ENCODE assay signal across 24 mouse cellular contexts in genomic region chr8:128327922-128328321, GRCm38 (mm10). TPM values are rescaled to one million over a fixed set of nuclear protein-coding genes. Genes with fewer than 3 reads are reported as not detected.
DNase-seq lines count a peak whose midpoint lies in the region; ATAC-seq and TF ChIP-seq lines count a peak whose summit lies in the region.
"Had no signal": no experiment of that assay in that cellular context is flagged by ENCODE, and none has a peak within 500 bp of the region (broad histone marks: within the 10 kb centered on the region; RNA-seq: fewer than 3 reads in every experiment).

No protein-coding gene starts in this region.

- H3K9me3 ChIP-seq in kidney, embryonic 14.5 days (ENCODE audit: control insufficient read depth, low read length): no peaks in the 10 kb centered on the region
- H3K9me3 ChIP-seq in ES-E14 (ENCODE audit: control insufficient read depth, insufficient read depth, low read depth, low read length): no peaks in the 10 kb centered on the region
- H3K9me3 ChIP-seq in limb, embryonic 10.5 days (replicated peaks): no peaks in the 10 kb centered on the region
- no peaks in the 10 kb centered on the region for H3K9me3 ChIP-seq in stomach, embryonic 14.5 days (ENCODE audit: control insufficient read depth, low read depth, low read length)
- H3K9me3 ChIP-seq in forebrain, embryonic 13.5 days (replicated peaks): no peaks in the 10 kb centered on the region
- H3K9me3 ChIP-seq: forebrain, embryonic 12.5 days; G1E; heart, embryonic 15.5 days; megakaryocyte, embryonic 14.5 days had no signal

- in situ Hi-C loops in ES-E14 (cut with MboI; ENCODE audit: low sequenced_read_pairs in 2 of 2, unreplicated experiment in 2 of 2): no loop called here

- WGBS in kidney, embryonic 14.5 days: 12% methylated on average over 2 of the region's 2 CpGs
- WGBS in limb, embryonic 10.5 days: 23% methylated on average over 2 of the region's 2 CpGs
- 8% methylated on average over 2 of the region's 2 CpGs for WGBS in stomach, embryonic 14.5 days
- 21% methylated on average over 2 of the region's 2 CpGs for WGBS in forebrain, embryonic 13.5 days

- H3K4me2 ChIP-seq in kidney, embryonic 14.5 days (replicated peaks; ENCODE audit: low read depth, low read length): no peak overlapping the region
- no peak overlapping the region for H3K4me2 ChIP-seq in stomach, embryonic 14.5 days (replicated peaks; ENCODE audit: low read depth, low read length)
- no peak overlapping the region for H3K4me2 ChIP-seq in forebrain, embryonic 13.5 days
- H3K4me2 ChIP-seq: forebrain, embryonic 12.5 days; heart, embryonic 15.5 days had no signal

- no peak overlapping the region for H3K27ac ChIP-seq in kidney, embryonic 14.5 days (ENCODE audit: low read depth, low read length)
- no peak overlapping the region for H3K27ac ChIP-seq in ES-E14 (ENCODE audit: insufficient read depth, low read depth, low read length, poor library complexity, severe bottlenecking)
- peak overlapping the region; percentile 19; the same call in 1 of the 2 replicates for H3K27ac ChIP-seq in limb, embryonic 10.5 days
- no peak overlapping the region for H3K27ac ChIP-seq in stomach, embryonic 14.5 days (ENCODE audit: low read length)
- H3K27ac ChIP-seq in forebrain, embryonic 13.5 days: no peak overlapping the region
- H3K27ac ChIP-seq: forebrain, embryonic 12.5 days; heart, embryonic 15.5 days; hindbrain, postnatal 0 days had no signal

- ATAC-seq in kidney, embryonic 14.5 days (ENCODE audit: low FRiP score, low TSS enrichment): peak; percentile 76; the same call in 1 of the 2 replicates
- peak; percentile 69; the same call in 1 of the 2 replicates for ATAC-seq in stomach, embryonic 14.5 days (ENCODE audit: insufficient number of reproducible peaks, insufficient read depth, low FRiP score, low read depth)
- ATAC-seq in forebrain, embryonic 13.5 days: no peak
- ATAC-seq: CD4-positive, CD25-positive, alpha-beta regulatory T cell, adult 4 months; hindbrain, postnatal 0 days; liver, postnatal 0 days had no signal

- H3K4me3 ChIP-seq in kidney, embryonic 14.5 days (ENCODE audit: low read length): no peak overlapping the region
- H3K4me3 ChIP-seq in ES-E14 (ENCODE audit: insufficient read depth in 1 of 2, low read depth in 1 of 2, low read length in 2 of 2, poor library complexity in 1 of 2, severe bottlenecking in 1 of 2): no peak overlapping the region
- H3K4me3 ChIP-seq in limb, embryonic 10.5 days: no peak overlapping the region
- H3K4me3 ChIP-seq in stomach, embryonic 14.5 days (ENCODE audit: low read depth, low read length): no peak overlapping the region
- no peak overlapping the region for H3K4me3 ChIP-seq in forebrain, embryonic 13.5 days
- H3K4me3 ChIP-seq: forebrain, embryonic 12.5 days; heart, embryonic 15.5 days; megakaryocyte, embryonic 14.5 days had no signal

- H3K9ac ChIP-seq in kidney, embryonic 14.5 days (ENCODE audit: low read depth, low read length): no peak overlapping the region
- H3K9ac ChIP-seq in ES-E14 (ENCODE audit: insufficient read depth, low read depth, low read length, poor library complexity, severe bottlenecking): no peak overlapping the region
- no peak overlapping the region for H3K9ac ChIP-seq in stomach, embryonic 14.5 days (replicated peaks; ENCODE audit: low read depth, low read length)
- no peak overlapping the region for H3K9ac ChIP-seq in forebrain, embryonic 13.5 days
- H3K9ac ChIP-seq: forebrain, embryonic 12.5 days; heart, embryonic 15.5 days; liver, postnatal 0 days had no signal

- H3K4me1 ChIP-seq in kidney, embryonic 14.5 days (ENCODE audit: control insufficient read depth, insufficient read depth, low read length): 0 out of 2 replicates have a peak, but pooled peaks cover 4% of the 10 kb centered on the region
- no peaks in the 10 kb centered on the region for H3K4me1 ChIP-seq in ES-E14 (ENCODE audit: control insufficient read depth in 2 of 2, insufficient read depth in 2 of 2, low read length in 2 of 2, poor library complexity in 1 of 2)
- peaks cover 15% of the 10 kb centered on the region for H3K4me1 ChIP-seq in limb, embryonic 10.5 days
- no peaks in the 10 kb centered on the region for H3K4me1 ChIP-seq in stomach, embryonic 14.5 days (ENCODE audit: control insufficient read depth, insufficient read depth, low read length)
- no peaks in the 10 kb centered on the region for H3K4me1 ChIP-seq in forebrain, embryonic 13.5 days
- H3K4me1 ChIP-seq: forebrain, embryonic 12.5 days; heart, embryonic 15.5 days had no signal

- no peaks in the 10 kb centered on the region for H3K36me3 ChIP-seq in kidney, embryonic 14.5 days (ENCODE audit: control insufficient read depth, insufficient read depth, low read length)
- no peaks in the 10 kb centered on the region for H3K36me3 ChIP-seq in ES-E14 (ENCODE audit: control insufficient read depth, insufficient read depth, low read length, poor library complexity, severe bottlenecking)
- H3K36me3 ChIP-seq in limb, embryonic 10.5 days: no peaks in the 10 kb centered on the region
- H3K36me3 ChIP-seq in stomach, embryonic 14.5 days (ENCODE audit: control insufficient read depth, insufficient read depth, low read length): no peaks in the 10 kb centered on the region
- no peaks in the 10 kb centered on the region for H3K36me3 ChIP-seq in forebrain, embryonic 13.5 days (ENCODE audit: poor library complexity, severe bottlenecking)
- H3K36me3 ChIP-seq: forebrain, embryonic 12.5 days; G1E; heart, embryonic 15.5 days had no signal

- H3K27me3 ChIP-seq in kidney, embryonic 14.5 days (ENCODE audit: control insufficient read depth, insufficient read depth, low read length): no peaks in the 10 kb centered on the region
- H3K27me3 ChIP-seq in limb, embryonic 10.5 days (ENCODE audit: low read depth, poor library complexity, severe bottlenecking): no peaks in the 10 kb centered on the region
- no peaks in the 10 kb centered on the region for H3K27me3 ChIP-seq in stomach, embryonic 14.5 days (ENCODE audit: control insufficient read depth, insufficient read depth, low read length)
- no peaks in the 10 kb centered on the region for H3K27me3 ChIP-seq in forebrain, embryonic 13.5 days
- H3K27me3 ChIP-seq: forebrain, embryonic 12.5 days; heart, embryonic 15.5 days; megakaryocyte, embryonic 14.5 days had no signal

- no peak for DNase-seq in kidney, postnatal 25 days
- DNase-seq in ES-E14 (ENCODE audit: low read depth, low spot score): peak; percentile 1
- no peak for DNase-seq in limb, embryonic 10.5 days (ENCODE audit: low spot score)
- no peak for DNase-seq in right cerebral cortex, adult 18-20 months
- DNase-seq in frontal cortex, postnatal 25 days (ENCODE audit: low spot score in 2 of 2): no peak
- DNase-seq: adrenal gland, postnatal 25 days; cerebellum, adult 2 months; cerebellum, postnatal 36 days; gastrocnemius, postnatal 36 days; kidney, adult 11 months; layer of hippocampus, postnatal 36 days; liver, postnatal 0 days; retina, postnatal 1 day; right cerebral cortex, postnatal 4 days; thymus, postnatal 4 days had no signal

TF ChIP-seq in ES-E14, 5 proteins besides CTCF, POLR2A, EP300 and RAD21:
- no peak for TF ChIP-seq CHD2 (IDR thresholded peaks at IDR 0.05; ENCODE audit: low read depth, low read length)
- no peak for TF ChIP-seq ZC3H11A (IDR thresholded peaks at IDR 0.05; ENCODE audit: borderline replicate concordance, low read depth, low read length)
- no peak for TF ChIP-seq ZNF384 (IDR thresholded peaks at IDR 0.05; ENCODE audit: low read depth, low read length)
- no peak for TF ChIP-seq HCFC1 (IDR thresholded peaks at IDR 0.05; ENCODE audit: borderline replicate concordance, insufficient read depth, low read length)
- no peak for TF ChIP-seq MAFK (IDR thresholded peaks at IDR 0.05; ENCODE audit: insufficient read depth, low read depth, low read length)

RNA-seq across cellular contexts. Expression of gene Nrp1, which starts 30.5 kb away (rescaled TPM):
- 77.1 and 113 TPM in 2 replicates for polyA plus RNA-seq in kidney, embryonic 14.5 days (2014; fragmentation: Nextera tagmentation; extraction: Ambion mirVana)
- total RNA-seq in ES-E14 (2012; rRNA removed): 4.0 and 21.3 TPM in 2 replicates
- 45.6 and 62.6 TPM in 2 replicates for polyA plus RNA-seq in limb, embryonic 10.5 days (2016; fragmentation: Nextera tagmentation; extraction: Ambion mirVana)
- polyA plus RNA-seq in stomach, embryonic 14.5 days (2014; fragmentation: Nextera tagmentation; extraction: Ambion mirVana): 62.2 and 70.4 TPM in 2 replicates
- 54.4 and 55.9 TPM in 2 replicates for polyA plus RNA-seq in forebrain, embryonic 13.5 days (2015; fragmentation: Nextera tagmentation; extraction: Ambion mirVana)
- polyA plus RNA-seq: G1E had no signal
